Mouse (Mus musculus): ENCODE measurements at regions not wholly inside any gene's neighbourhood (a gene's known extent, or its start where the extent isn't known, plus 50 kb on each side); places are given as distances from the start of the nearest gene placed in this dataset.

GRCm38 (mm10) chr14:76673671-76674331, 117.1 kb upstream of the Serp2 start:
- H3K27ac ChIP-seq (ENCODE audit: insufficient read depth, low read length): no peak overlapping the region
- no peaks in the 10 kb centered on the region for H3K4me1 ChIP-seq (ENCODE audit: control insufficient read depth, insufficient read depth, low read length)
- no peak overlapping the region for H3K4me3 ChIP-seq (ENCODE audit: insufficient read depth, low read length)
- no peak for TF ChIP-seq CTCF (IDR thresholded peaks at IDR 0.05; ENCODE audit: extremely low read depth, insufficient read depth, low read length)
- TF ChIP-seq POLR2A (IDR thresholded peaks at IDR 0.05; ENCODE audit: extremely low read depth, insufficient read depth, low read length): no peak

GRCm38 (mm10) chr14:76672899-76673298, 116.2 kb upstream of the Serp2 start:
- Histone ChIP-seq H3K27ac (ENCODE audit: insufficient read depth, low read length) (no peak overlapping the region), H3K4me1 (ENCODE audit: control insufficient read depth, insufficient read depth, low read length) (no peaks in the 10 kb centered on the region), H3K4me3 (ENCODE audit: insufficient read depth, low read length) (no peak overlapping the region)
- TF ChIP-seq CTCF (IDR thresholded peaks at IDR 0.05; ENCODE audit: extremely low read depth, insufficient read depth, low read length) (no peak), POLR2A (IDR thresholded peaks at IDR 0.05; ENCODE audit: extremely low read depth, insufficient read depth, low read length) (no peak)

DNA sequence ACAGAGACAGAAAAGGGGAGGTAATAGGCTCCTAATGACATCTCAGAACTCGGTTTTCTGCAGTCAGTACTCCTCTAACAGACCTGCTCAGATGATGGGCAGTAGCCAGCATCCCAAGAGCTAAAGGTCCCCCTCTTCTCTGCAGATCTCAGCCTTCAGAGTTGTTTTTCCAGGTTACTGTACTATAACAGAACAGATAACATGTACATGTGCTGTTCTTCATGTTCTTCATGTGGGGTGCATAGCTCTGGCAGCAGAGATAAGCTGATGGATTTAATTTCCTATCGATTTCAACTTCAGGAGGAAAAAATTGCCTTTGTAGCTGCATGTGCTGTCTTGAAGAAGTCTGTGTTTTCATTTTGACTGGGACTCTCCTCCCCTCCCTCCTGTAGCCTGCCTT, 115.8 kb upstream of the Serp2 start:
- TF ChIP-seq CTCF (IDR thresholded peaks at IDR 0.05; ENCODE audit: extremely low read depth, insufficient read depth, low read length) (no peak), POLR2A (IDR thresholded peaks at IDR 0.05; ENCODE audit: extremely low read depth, insufficient read depth, low read length) (no peak)
- Histone ChIP-seq H3K4me3 (ENCODE audit: insufficient read depth, low read length) (no peak overlapping the region), H3K27ac (ENCODE audit: insufficient read depth, low read length) (no peak overlapping the region), H3K4me1 (ENCODE audit: control insufficient read depth, insufficient read depth, low read length) (no peaks in the 10 kb centered on the region)

GRCm38 (mm10) chr14:76671023-76671422, 114.3 kb upstream of the Serp2 start:
- Histone ChIP-seq H3K4me3 (ENCODE audit: insufficient read depth, low read length) (no peak overlapping the region), H3K4me1 (ENCODE audit: control insufficient read depth, insufficient read depth, low read length) (no peaks in the 10 kb centered on the region), H3K27ac (ENCODE audit: insufficient read depth, low read length) (no peak overlapping the region)
- TF ChIP-seq POLR2A (IDR thresholded peaks at IDR 0.05; ENCODE audit: extremely low read depth, insufficient read depth, low read length): no peak
- TF ChIP-seq CTCF (IDR thresholded peaks at IDR 0.05; ENCODE audit: extremely low read depth, insufficient read depth, low read length): no peak

DNA sequence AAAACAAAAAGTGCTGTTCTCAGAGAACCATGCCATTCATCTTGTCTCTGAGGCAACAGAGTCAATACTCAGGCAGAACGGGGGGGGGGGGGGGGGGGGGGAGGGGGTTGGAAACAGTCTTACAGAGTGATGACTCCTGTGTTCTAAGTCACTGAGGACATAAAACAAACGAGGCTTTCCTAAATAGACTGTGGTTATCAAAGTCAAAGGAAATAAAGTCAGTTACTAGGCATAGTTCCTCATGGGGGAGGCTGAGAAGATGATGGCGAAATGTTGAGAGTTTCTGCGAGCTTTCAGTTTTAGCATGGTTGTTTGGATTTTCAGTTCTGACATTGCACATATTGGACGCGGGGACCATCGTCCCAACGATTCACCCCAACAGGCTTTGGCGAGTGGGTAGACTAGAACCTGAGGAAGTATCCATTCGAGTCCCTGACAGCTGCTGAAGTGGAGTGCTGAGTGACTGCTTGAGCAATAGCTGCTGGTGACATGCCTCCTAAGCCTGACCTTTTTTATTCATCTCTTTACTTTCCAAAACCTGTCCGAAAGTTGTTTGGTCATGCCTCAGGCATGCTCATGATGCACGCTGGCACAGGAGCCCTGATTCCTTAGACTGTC, 109.2 kb upstream of the Serp2 start:
- no peak for TF ChIP-seq CTCF (IDR thresholded peaks at IDR 0.05; ENCODE audit: extremely low read depth, insufficient read depth, low read length)
- TF ChIP-seq POLR2A (IDR thresholded peaks at IDR 0.05; ENCODE audit: extremely low read depth, insufficient read depth, low read length): no peak
- H3K4me3 ChIP-seq (ENCODE audit: insufficient read depth, low read length): no peak overlapping the region
- no peaks in the 10 kb centered on the region for H3K4me1 ChIP-seq (ENCODE audit: control insufficient read depth, insufficient read depth, low read length)
- no peak overlapping the region for H3K27ac ChIP-seq (ENCODE audit: insufficient read depth, low read length)

- no peaks in the 10 kb centered on the region for H3K4me1 ChIP-seq (ENCODE audit: control insufficient read depth, insufficient read depth, low read length)
- no peak overlapping the region for H3K27ac ChIP-seq (ENCODE audit: insufficient read depth, low read length)
- H3K4me3 ChIP-seq (ENCODE audit: insufficient read depth, low read length): no peak overlapping the region
- no peak for TF ChIP-seq POLR2A (IDR thresholded peaks at IDR 0.05; ENCODE audit: extremely low read depth, insufficient read depth, low read length)
- no peak for TF ChIP-seq CTCF (IDR thresholded peaks at IDR 0.05; ENCODE audit: extremely low read depth, insufficient read depth, low read length)
Measured at GRCm38 (mm10) chr14:76664586-76665508, 108.2 kb upstream of the Serp2 start.

GRCm38 (mm10) chr14:76663816-76664215, 107.1 kb upstream of the Serp2 start:
- Histone ChIP-seq H3K4me1 (ENCODE audit: control insufficient read depth, insufficient read depth, low read length) (0 out of 2 replicates have a peak, but pooled peaks cover 3% of the 10 kb centered on the region), H3K27ac (ENCODE audit: insufficient read depth, low read length) (no peak overlapping the region), H3K4me3 (ENCODE audit: insufficient read depth, low read length) (no peak overlapping the region)
- TF ChIP-seq POLR2A (IDR thresholded peaks at IDR 0.05; ENCODE audit: extremely low read depth, insufficient read depth, low read length) (no peak), CTCF (IDR thresholded peaks at IDR 0.05; ENCODE audit: extremely low read depth, insufficient read depth, low read length) (no peak)

GRCm38 (mm10) chr14:76662871-76663270, 106.2 kb upstream of the Serp2 start:
- H3K27ac ChIP-seq (ENCODE audit: insufficient read depth, low read length): no peak overlapping the region
- TF ChIP-seq CTCF (IDR thresholded peaks at IDR 0.05; ENCODE audit: extremely low read depth, insufficient read depth, low read length) (no peak), POLR2A (IDR thresholded peaks at IDR 0.05; ENCODE audit: extremely low read depth, insufficient read depth, low read length) (no peak)
- H3K4me1 ChIP-seq (ENCODE audit: control insufficient read depth, insufficient read depth, low read length): peaks cover 6% of the 10 kb centered on the region; the same call in 1 of the 2 replicates
- H3K4me3 ChIP-seq (ENCODE audit: insufficient read depth, low read length): no peak overlapping the region

- no peak overlapping the region for H3K27ac ChIP-seq (ENCODE audit: insufficient read depth, low read length)
- H3K4me3 ChIP-seq (ENCODE audit: insufficient read depth, low read length): no peak overlapping the region
- peaks cover 8% of the 10 kb centered on the region; the same call in 1 of the 2 replicates for H3K4me1 ChIP-seq (ENCODE audit: control insufficient read depth, insufficient read depth, low read length)
- TF ChIP-seq CTCF (IDR thresholded peaks at IDR 0.05; ENCODE audit: extremely low read depth, insufficient read depth, low read length) (no peak), POLR2A (IDR thresholded peaks at IDR 0.05; ENCODE audit: extremely low read depth, insufficient read depth, low read length) (no peak)
Measured at GRCm38 (mm10) chr14:76660906-76661305, 104.2 kb upstream of the Serp2 start.
